Mouse (Mus musculus) T-cell, adult 2 months (primary cell): ENCODE results near the gene Mst1r.

Experiments
- DNase-seq: peaks from one replicate; pipeline ENCODE4 v3.0.0; 2022; ENCODE audit warnings: low spot score

Mst1r gene

DNA sequence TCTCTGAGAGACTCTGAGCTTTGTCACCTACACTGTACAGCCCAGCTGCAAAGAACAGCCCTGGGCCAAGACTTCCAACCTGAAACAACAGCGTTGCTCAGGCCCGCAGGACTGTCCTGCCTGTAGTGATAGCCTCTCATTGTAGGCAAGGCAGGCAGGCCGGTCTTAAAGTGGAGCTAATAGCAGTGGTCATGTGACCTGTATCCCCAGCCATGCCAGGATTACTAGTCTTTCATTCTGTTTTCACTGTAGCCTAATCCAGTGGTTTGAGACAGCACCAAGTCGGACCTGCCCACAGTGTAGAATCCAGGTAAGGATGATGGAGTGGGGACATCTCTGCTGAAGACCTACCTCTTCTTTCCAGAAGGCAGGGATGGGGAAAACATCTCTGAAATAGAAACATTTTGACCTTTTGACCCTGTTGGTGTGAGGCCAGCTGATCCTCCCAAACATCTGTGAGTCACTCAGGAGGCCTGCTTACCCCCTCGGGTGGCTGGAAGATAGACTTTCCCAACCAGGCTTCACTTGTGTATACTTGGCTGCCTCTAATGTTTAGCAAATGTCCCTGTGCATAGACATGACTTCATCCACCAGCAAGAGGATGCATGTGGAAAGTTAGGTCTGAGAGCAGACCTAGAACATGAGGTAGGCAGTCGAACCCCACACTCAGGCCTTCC lies 49.1 kb downstream of the Mst1r start:
- no peak for DNase-seq

DNA sequence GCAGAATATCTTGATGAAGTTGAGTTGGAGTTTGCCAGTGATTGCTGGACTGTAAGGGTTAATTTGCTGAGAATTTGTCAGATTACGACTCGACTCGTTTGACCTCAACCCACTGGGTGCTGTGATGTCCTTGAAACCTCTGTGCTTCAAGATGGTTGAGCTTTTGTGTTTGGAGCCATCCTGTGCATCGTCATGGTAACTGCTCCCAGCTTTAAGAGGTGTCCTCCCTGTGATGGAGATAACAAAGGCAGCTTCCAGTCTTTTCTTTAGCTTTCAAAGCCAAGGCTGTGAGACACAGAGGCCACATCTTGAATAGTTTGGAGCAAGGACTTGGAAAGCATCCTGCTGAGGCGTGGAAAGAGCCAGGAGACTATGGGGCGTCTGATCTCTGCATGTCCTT lies 50.5 kb downstream of the Mst1r start:
- DNase-seq = no peak

DNA sequence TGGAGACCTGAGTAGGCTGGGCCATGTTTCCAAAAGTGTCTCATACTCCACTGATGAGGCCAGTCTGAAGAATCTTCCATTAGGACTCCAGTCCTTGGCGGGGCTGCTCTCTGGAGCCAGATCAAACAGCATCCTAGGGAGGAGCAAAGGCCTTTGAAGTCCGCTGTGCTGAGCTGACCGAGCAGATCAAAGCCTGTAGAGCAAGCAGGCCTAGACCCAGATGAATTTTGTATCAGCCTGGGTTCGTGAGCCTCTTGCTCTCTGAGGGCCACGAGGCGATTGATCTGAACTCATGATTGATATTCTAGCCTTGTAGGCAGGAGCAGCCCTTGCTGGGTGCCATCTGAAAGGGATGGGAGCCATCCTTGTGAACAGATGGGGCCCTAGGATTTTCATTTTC lies 53.2 kb downstream of the Mst1r start:
- DNase-seq = no peak

DNA sequence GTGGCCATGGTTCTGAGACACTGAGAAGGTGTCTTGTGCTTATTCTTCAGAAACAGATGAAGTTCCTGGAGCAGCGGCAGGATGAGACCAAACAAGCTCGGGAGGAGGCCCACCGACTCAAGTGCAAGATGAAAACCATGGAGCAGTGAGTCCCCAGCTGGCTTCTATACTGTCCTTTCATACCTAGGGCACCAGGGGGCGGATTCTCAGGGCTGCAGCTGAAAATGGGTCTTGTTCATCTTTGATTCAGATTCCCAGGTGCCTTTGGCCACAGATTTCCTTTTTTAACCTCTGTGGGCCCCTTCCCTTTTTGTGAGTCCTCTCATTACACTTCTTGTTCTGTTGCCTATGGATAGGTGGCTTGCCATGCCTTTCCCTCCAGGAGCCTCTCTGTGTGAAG lies 54.3 kb downstream of the Mst1r start:
- no peak for DNase-seq

DNA sequence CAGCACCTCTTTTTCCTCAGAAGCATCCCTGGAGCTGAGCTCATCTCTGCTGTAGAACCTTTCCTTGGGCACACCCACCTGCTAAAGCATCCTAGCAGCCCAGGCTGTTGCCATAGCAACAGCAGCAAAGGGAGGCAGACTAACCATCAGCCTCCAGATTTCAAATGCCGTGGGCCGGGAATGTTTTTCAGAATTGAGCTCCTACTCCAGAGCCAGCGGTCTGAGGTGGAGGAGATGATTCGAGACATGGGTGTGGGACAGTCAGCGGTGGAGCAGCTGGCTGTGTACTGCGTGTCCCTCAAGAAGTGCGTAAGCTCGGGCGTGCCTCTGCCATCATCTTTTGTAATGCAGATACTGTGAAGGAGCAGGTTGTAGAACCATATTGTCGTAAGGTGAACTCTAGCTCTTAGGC lies 54.7 kb downstream of the Mst1r start:
- DNase-seq = no peak

DNA sequence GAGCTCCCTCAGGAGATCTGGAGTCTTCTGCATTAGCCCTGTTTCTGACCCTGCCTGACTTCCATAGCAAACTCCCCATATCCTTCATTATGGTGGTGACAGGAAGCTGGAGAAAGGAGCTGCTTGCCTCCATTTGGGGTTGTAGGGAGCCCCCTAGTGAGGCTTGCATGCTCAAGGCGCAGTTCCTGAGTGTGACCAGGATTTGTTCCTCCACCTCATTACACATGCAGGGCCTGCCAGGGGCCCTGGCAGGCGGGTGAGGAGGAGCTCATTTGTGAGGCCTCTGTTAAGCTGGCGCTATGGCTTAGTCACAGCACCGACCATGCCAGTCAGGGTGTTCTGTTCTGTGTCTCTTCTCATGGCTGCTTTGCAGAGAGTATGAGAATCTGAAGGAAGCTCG lies 55.2 kb downstream of the Mst1r start:
- no peak for DNase-seq

DNA sequence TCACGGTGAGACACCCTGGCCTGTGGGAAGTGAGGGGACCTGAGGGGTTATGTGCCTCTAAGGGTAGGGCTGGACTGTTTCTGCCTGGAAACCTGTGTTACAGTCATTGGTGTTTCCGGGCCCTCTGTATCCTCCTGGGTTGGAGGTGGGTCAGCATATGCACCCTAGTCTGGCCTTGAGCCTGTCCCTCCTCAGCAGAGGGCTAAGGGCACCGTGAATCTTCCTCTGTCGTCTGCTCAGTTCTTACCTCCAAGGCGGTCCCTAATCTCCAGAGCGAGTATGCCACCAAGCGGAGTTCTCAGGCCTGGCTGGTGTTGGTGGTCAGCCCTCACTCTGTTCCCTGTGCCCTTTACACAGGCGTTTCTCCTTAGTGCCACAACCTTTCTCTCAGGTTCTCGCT lies 56.2 kb downstream of the Mst1r start:
- no peak for DNase-seq

DNA sequence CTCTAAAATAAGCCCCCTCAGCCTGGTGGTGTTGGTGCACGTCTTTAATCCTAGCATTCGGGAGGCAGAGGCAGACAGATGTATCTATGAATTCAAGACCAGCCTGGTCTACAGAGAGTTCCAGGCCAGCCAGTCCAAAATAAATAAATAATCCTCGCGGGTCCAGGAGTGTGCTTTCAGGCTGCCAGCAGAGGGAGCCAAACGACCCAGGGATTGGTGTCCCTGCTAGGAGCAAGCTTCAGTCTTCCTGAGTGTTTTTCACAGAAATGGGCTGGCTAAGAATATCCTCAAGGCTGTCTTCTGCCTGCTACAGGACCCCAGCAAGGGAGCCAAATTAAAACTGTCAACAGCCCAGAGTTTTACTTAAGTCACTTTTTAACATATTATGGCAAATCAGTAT lies 57.0 kb downstream of the Mst1r start:
- peak; percentile 67 for DNase-seq

DNA sequence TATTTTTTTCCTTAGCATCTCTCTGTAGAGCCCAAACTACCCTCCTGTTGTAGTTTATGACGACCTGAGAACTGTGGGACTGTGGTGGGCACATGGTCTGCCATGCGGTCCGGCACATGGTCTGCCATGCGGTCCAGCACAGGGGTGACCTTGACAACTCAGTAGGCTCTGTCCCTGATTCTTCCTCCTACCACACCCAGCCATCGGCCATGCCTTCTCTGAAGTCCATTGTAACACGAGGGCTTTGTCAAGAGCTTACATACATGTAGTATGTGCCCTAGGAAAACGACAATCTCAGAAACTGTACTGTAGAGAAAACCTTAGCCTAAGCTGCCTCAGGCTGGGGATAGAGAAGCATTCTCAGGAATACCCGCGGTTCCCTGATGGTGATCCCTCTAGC lies 58.0 kb downstream of the Mst1r start:
- no peak for DNase-seq

DNA sequence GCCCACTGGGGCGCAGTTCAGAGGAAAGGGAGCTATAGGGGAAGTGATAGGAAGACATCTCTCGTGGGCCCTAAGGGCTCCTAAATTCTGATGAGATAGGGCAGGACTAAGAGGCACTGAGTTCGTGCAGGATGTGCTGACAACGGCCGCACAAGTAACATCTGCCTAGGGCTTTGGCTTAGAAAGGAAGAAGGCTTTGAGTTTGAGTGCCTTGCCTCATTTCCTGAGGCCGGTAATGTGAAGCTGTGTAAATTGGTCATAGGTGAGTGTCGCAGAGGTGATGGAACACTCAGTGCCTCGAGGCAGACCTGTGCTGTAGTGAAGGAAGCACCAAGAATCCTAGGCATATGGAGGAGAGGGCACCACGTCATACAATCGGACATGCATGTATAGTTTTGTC lies 60.0 kb downstream of the Mst1r start:
- no peak for DNase-seq

DNA sequence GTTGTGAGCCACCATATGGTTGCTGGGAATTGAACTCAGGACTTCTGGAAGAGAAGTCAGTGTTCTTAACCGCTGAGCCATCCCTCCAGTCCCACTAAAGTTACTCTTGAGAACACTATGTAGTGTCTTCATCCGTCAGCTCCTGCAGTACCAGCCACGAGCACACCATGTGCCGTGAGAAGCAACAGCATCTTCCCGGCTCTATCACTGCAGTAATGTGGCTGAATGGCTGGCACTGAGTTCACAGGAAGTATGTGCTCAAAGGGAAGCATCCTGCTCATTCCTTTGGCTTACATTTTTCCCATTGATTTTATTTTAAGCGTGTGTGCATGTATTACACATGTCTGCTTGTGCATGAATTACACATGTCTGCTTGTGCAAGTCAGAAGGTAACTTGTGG lies 60.8 kb downstream of the Mst1r start:
- DNase-seq = no peak

DNA sequence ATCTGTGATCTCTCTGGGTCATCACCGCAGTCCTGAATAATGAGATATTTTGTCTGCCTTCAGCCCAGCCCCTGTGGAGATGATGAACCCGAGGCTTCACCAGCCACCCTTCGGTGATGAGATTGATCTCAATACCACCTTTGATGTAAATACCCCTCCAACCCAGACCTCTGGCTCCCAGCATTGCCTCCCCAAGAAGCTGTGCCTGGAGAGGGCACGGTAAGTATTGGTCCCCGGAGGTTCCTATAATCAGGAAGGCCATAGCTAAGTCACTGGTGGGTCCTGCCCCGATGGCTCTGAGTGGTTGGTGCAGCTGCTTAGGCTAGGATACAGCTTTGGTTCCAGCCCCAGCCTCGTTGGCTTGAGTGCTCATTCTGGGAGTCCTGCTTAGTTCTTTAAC lies 61.9 kb downstream of the Mst1r start:
- DNase-seq = no peak
